Mouse (Mus musculus): ENCODE data around the gene St6galnac5.

The St6galnac5 gene

GRCm38 (mm10) chr3:152950299-152950698 is 31.7 kb downstream of the St6galnac5 start:
- no peak for DNase-seq (ENCODE audit: low spot score)

- no peak for DNase-seq (ENCODE audit: low spot score)
Measured at GRCm38 (mm10) chr3:152949233-152949777, 32.7 kb downstream of the St6galnac5 start.

- no peak for DNase-seq (ENCODE audit: low spot score)
Measured at GRCm38 (mm10) chr3:152948556-152948955, 33.5 kb downstream of the St6galnac5 start.

GRCm38 (mm10) chr3:152947031-152947640 is 34.9 kb downstream of the St6galnac5 start:
- no peak for DNase-seq (ENCODE audit: low spot score)

- DNase-seq (ENCODE audit: low spot score) = no peak
Measured at GRCm38 (mm10) chr3:152944766-152945165, 37.3 kb downstream of the St6galnac5 start.

GRCm38 (mm10) chr3:152942985-152943384 is 39.1 kb downstream of the St6galnac5 start:
- no peak for DNase-seq (ENCODE audit: low spot score)

- no peak for DNase-seq (ENCODE audit: low spot score)
Measured at GRCm38 (mm10) chr3:152941671-152942070, 40.4 kb downstream of the St6galnac5 start.

- DNase-seq (ENCODE audit: low spot score) = no peak
Measured at GRCm38 (mm10) chr3:152936313-152936712, 45.7 kb downstream of the St6galnac5 start.

- DNase-seq (ENCODE audit: low spot score) = no peak
Measured at GRCm38 (mm10) chr3:152933737-152934136, 48.3 kb downstream of the St6galnac5 start.

GRCm38 (mm10) chr3:152932544-152932943 is 49.5 kb downstream of the St6galnac5 start:
- DNase-seq (ENCODE audit: low spot score) = no peak

- DNase-seq (ENCODE audit: low spot score) = no peak
Measured at GRCm38 (mm10) chr3:152932096-152932495, 50.0 kb downstream of the St6galnac5 start.

GRCm38 (mm10) chr3:152931354-152931753 is 50.7 kb downstream of the St6galnac5 start:
- no peak for DNase-seq (ENCODE audit: low spot score)

- no peak for DNase-seq (ENCODE audit: low spot score)
Measured at GRCm38 (mm10) chr3:152929788-152930281, 52.2 kb downstream of the St6galnac5 start.

GRCm38 (mm10) chr3:152929256-152929787 is 52.7 kb downstream of the St6galnac5 start:
- no peak for DNase-seq (ENCODE audit: low spot score)

GRCm38 (mm10) chr3:152928287-152928975 is 53.6 kb downstream of the St6galnac5 start:
- no peak for DNase-seq (ENCODE audit: low spot score)

GRCm38 (mm10) chr3:152926166-152926565 is 55.9 kb downstream of the St6galnac5 start:
- no peak for DNase-seq (ENCODE audit: low spot score)

- DNase-seq (ENCODE audit: low spot score) = no peak
Measured at GRCm38 (mm10) chr3:152925364-152925763, 56.7 kb downstream of the St6galnac5 start.

GRCm38 (mm10) chr3:152923530-152923929 is 58.5 kb downstream of the St6galnac5 start:
- no peak for DNase-seq (ENCODE audit: low spot score)

GRCm38 (mm10) chr3:152920365-152920764 is 61.7 kb downstream of the St6galnac5 start:
- no peak for DNase-seq (ENCODE audit: low spot score)

GRCm38 (mm10) chr3:152919101-152919500 is 62.9 kb downstream of the St6galnac5 start:
- no peak for DNase-seq (ENCODE audit: low spot score)

GRCm38 (mm10) chr3:152917579-152917978 is 64.5 kb downstream of the St6galnac5 start:
- DNase-seq (ENCODE audit: low spot score) = no peak

- no peak for DNase-seq (ENCODE audit: low spot score)
Measured at GRCm38 (mm10) chr3:152914376-152914775, 67.7 kb downstream of the St6galnac5 start.

- no peak for DNase-seq (ENCODE audit: low spot score)
Measured at GRCm38 (mm10) chr3:152913625-152914024, 68.4 kb downstream of the St6galnac5 start.
